Mouse (Mus musculus) small intestine, adult 2 months (tissue): ENCODE measurements around the gene Odf4.

Experiments
- CTCF ChIP-seq: fragments of 200-500 bp; IDR thresholded peaks from 2 replicates; pipeline ENCODE4 v1.5.1; 2012; ENCODE audit warnings: low read depth, mild to moderate bottlenecking, control low read depth, inconsistent platforms, low read length, moderate library complexity, mixed read lengths; ENCODE audit not compliant: insufficient replicate concordance, insufficient read length; ENCODE audit errors: extremely low read depth
- POLR2A ChIP-seq: fragments of 200-500 bp; IDR thresholded peaks from 2 replicates; pipeline ENCODE4 v1.6.1; 2012; ENCODE audit warnings: low read depth, mild to moderate bottlenecking, control low read depth, inconsistent platforms, low read length, moderate library complexity

DNA sequence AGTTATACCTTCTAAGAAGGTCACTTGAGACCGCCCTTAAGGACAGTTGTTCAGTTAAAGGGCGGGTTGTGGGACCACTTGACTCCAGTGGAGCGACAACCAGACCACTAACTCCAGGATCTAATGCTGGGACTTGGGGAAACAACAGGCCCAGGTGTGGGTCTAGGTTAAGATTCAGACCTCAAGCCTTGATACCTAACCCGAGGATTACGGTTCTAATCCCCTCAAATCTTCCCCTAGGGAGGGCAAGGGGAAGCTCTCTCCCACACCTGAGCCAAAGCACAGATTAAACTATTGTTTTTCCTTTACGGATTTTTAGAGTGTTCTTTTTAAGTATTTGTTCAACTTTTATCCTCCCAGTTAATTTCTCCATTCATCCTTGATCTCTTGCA lies 47.2 kb upstream of the Odf4 start:
- no peak for TF ChIP-seq CTCF
- no peak for TF ChIP-seq POLR2A
